Mouse (Mus musculus) CH12.LX (cell line): ENCODE results near the gene Ap1m2. TPM values are rescaled to one million over a fixed set of nuclear protein-coding genes. Genes with fewer than 3 reads are reported as not detected.

ENCODE experiments used
- DNase-seq: peaks from one replicate; pipeline ENCODE4 v3.0.0-alpha.2; 2013; ENCODE audit errors: extremely low read depth
- H3K27ac ChIP-seq: 2 replicates; pipeline ENCODE4 v1.5.1; 2012; ENCODE audit warnings: low read depth, mild to moderate bottlenecking, control low read depth, moderate library complexity; ENCODE audit not compliant: insufficient read depth
- H3K27me3 ChIP-seq: replicated peaks from 2 replicates; pipeline ENCODE3; 2012; ENCODE audit warnings: inconsistent platforms
- H3K36me3 ChIP-seq, 2 experiments: replicated peaks in 1 of 2; 2 replicates each; pipeline versions ENCODE3 to v1.6.1; 2012; ENCODE audit warnings: inconsistent platforms in 1 of 2, low read length in 1 of 2, mild to moderate bottlenecking in 1 of 2, mixed read lengths in 1 of 2, moderate library complexity in 1 of 2; ENCODE audit not compliant: control insufficient read depth in 1 of 2, insufficient read depth in 1 of 2
- H3K4me1 ChIP-seq, 2 experiments: 2 replicates each; pipeline ENCODE4 v1.6.1; 2012; ENCODE audit warnings: inconsistent platforms in 1 of 2, moderate library complexity in 1 of 2; ENCODE audit not compliant: insufficient read depth in 2 of 2, control insufficient read depth in 1 of 2
- H3K4me2 ChIP-seq: 2 replicates; pipeline ENCODE4 v1.6.1; 2012; ENCODE audit warnings: low read depth, mild to moderate bottlenecking, control low read depth; ENCODE audit not compliant: poor library complexity, insufficient read depth, severe bottlenecking
- H3K4me3 ChIP-seq, 3 experiments: fragments of 150-350 bp in 1 of 3; sonication (generic) in 1 of 3; replicated peaks in 1 of 3; 2 replicates each; pipeline versions ENCODE3 to v1.5.1; 2011 to 2012; ENCODE audit warnings: low read depth in 2 of 3, low read length in 2 of 3, mild to moderate bottlenecking in 2 of 3, moderate library complexity in 2 of 3, control low read depth in 1 of 3, improper control_type of control experiment in 1 of 3, inconsistent platforms in 1 of 3, mixed read lengths in 1 of 3; ENCODE audit not compliant: poor library complexity in 1 of 3
- H3K79me2 ChIP-seq: replicated peaks from 2 replicates; pipeline ENCODE4 v1.6.1; 2012; ENCODE audit warnings: mild to moderate bottlenecking, moderate library complexity; ENCODE audit not compliant: control insufficient read depth, poor library complexity, insufficient read depth, severe bottlenecking; ENCODE audit errors: extremely low read depth
- H3K9ac ChIP-seq: 2 replicates; pipeline ENCODE4 v1.6.1; 2012; ENCODE audit warnings: low read depth, mild to moderate bottlenecking, control low read depth, moderate library complexity; ENCODE audit not compliant: insufficient read depth
- H3K9me3 ChIP-seq: replicated peaks from 2 replicates; pipeline ENCODE3; 2012; ENCODE audit warnings: low read length, inconsistent platforms, mixed read lengths
- CHD2 ChIP-seq: IDR thresholded peaks from 2 replicates; pipeline ENCODE4 v1.6.1; 2011; ENCODE audit warnings: low read length, improper control_type of control experiment
- CTCF ChIP-seq, 2 experiments: IDR thresholded peaks in 1 of 2; conservative IDR thresholded peaks in 1 of 2; 2 replicates each; pipeline ENCODE4 v1.5.1; 2011 to 2012; ENCODE audit warnings: low read depth in 2 of 2, low read length in 2 of 2, improper control_type of control experiment in 1 of 2, inconsistent platforms in 1 of 2, mild to moderate bottlenecking in 1 of 2, moderate library complexity in 1 of 2
- GABPA ChIP-seq: IDR thresholded peaks from 2 replicates; pipeline ENCODE4 v1.6.1; 2012; ENCODE audit warnings: low read depth, low read length, improper control_type of control experiment, inconsistent platforms; ENCODE audit not compliant: insufficient replicate concordance
- IRF4 ChIP-seq: IDR thresholded peaks from 2 replicates; pipeline ENCODE4 v1.6.1; 2014; ENCODE audit warnings: low read depth, mild to moderate bottlenecking, inconsistent platforms, low read length, improper control_type of control experiment
- JUN ChIP-seq: IDR thresholded peaks from 2 replicates; pipeline ENCODE4 v1.6.1; 2011; ENCODE audit warnings: low read depth, mild to moderate bottlenecking, low read length, improper control_type of control experiment, moderate library complexity; ENCODE audit not compliant: insufficient read depth
- KAT2A ChIP-seq: IDR thresholded peaks from 2 replicates; pipeline ENCODE4 v1.6.1; 2012; ENCODE audit warnings: low read length, improper control_type of control experiment, inconsistent platforms; ENCODE audit not compliant: insufficient replicate concordance
- MAZ ChIP-seq: IDR thresholded peaks from 2 replicates; pipeline ENCODE4 v1.6.1; 2012; ENCODE audit warnings: low read depth, mild to moderate bottlenecking, inconsistent platforms, low read length, improper control_type of control experiment, moderate library complexity
- MEF2A ChIP-seq: IDR thresholded peaks from 2 replicates; pipeline ENCODE4 v1.6.1; 2014; ENCODE audit warnings: low read depth, mild to moderate bottlenecking, inconsistent platforms, low read length, improper control_type of control experiment, borderline replicate concordance
- MYC ChIP-seq: IDR thresholded peaks from 2 replicates; pipeline ENCODE4 v1.6.1; 2011; ENCODE audit warnings: low read depth, mild to moderate bottlenecking, improper control_type of control experiment, low read length
- NELFE ChIP-seq: IDR thresholded peaks from 2 replicates; pipeline ENCODE4 v1.6.1; 2011; ENCODE audit warnings: low read depth, low read length, improper control_type of control experiment
- PAX5 ChIP-seq: IDR thresholded peaks from 2 replicates; pipeline ENCODE4 v1.6.1; 2012; ENCODE audit warnings: low read length, inconsistent platforms, mixed read lengths
- POLR2A ChIP-seq: IDR thresholded peaks from 2 replicates; pipeline ENCODE4 v1.6.1; 2011; ENCODE audit warnings: low read depth, mild to moderate bottlenecking, improper control_type of control experiment, low read length
- RCOR1 ChIP-seq: conservative IDR thresholded peaks from 2 replicates; pipeline ENCODE4 v1.6.1; 2012; ENCODE audit warnings: low read depth, mild to moderate bottlenecking, inconsistent platforms, low read length, improper control_type of control experiment
- SIN3A ChIP-seq: IDR thresholded peaks from 2 replicates; pipeline ENCODE4 v1.6.1; 2012; ENCODE audit warnings: low read length, improper control_type of control experiment, inconsistent platforms
- TCF12 ChIP-seq: IDR thresholded peaks from 2 replicates; pipeline ENCODE4 v1.6.1; 2014; ENCODE audit warnings: low read depth, mild to moderate bottlenecking, inconsistent platforms, low read length, improper control_type of control experiment
- UBTF ChIP-seq: IDR thresholded peaks from 2 replicates; pipeline ENCODE4 v1.6.1; 2012; ENCODE audit warnings: low read depth, mild to moderate bottlenecking, inconsistent platforms, low read length, improper control_type of control experiment, moderate library complexity
- ZC3H11A ChIP-seq: IDR thresholded peaks from 2 replicates; pipeline ENCODE4 v1.6.1; 2012; ENCODE audit warnings: low read depth, mild to moderate bottlenecking, inconsistent platforms, low read length, improper control_type of control experiment
- ZKSCAN1 ChIP-seq: IDR thresholded peaks from 2 replicates; pipeline ENCODE4 v1.6.1; 2012; ENCODE audit warnings: low read depth, inconsistent platforms, low read length, improper control_type of control experiment, borderline replicate concordance
- dilution Hi-C: fragments of 300-500 bp; cut with MboI; formaldehyde crosslinking; loops from 2 replicates; pipeline ENCODE4 v1.14.3; 2020; ENCODE audit warnings: low sequenced_read_pairs; ENCODE audit not compliant: extremely low pct_unique_long_range_greater_than_20kb, extremely low pct_ligation_motif_present
- in situ Hi-C: fragments of 300-500 bp; cut with MboI; formaldehyde crosslinking; loops from 3 replicates; pipeline ENCODE4 v1.14.3; 2019; ENCODE audit warnings: low sequenced_read_pairs, low pct_ligation_motif_present, low pct_unique_long_range_greater_than_20kb, mixed read lengths
- polyA plus RNA-seq: library from polyadenylated mRNA; unstranded; fragments of >175 nt; gene quantifications from 2 replicates; pipeline ENCODE4 v1.2.1, GENCODE M21; 2012; ENCODE audit warnings: low read depth; ENCODE audit not compliant: insufficient read length
- total RNA-seq, 2 experiments: library from RNA; depleted of rRNA; stranded (reverse); fragments of 300-350 nt in 1 of 2; fragments of >200 nt in 1 of 2; gene quantifications; 2 replicates each; pipeline ENCODE4 v1.2.3; 2012 to 2014

Gene Ap1m2
- total and polyA plus RNA-seq, 3 experiments = 0.51 to 2.6 (median 0.51) TPM

DNA sequence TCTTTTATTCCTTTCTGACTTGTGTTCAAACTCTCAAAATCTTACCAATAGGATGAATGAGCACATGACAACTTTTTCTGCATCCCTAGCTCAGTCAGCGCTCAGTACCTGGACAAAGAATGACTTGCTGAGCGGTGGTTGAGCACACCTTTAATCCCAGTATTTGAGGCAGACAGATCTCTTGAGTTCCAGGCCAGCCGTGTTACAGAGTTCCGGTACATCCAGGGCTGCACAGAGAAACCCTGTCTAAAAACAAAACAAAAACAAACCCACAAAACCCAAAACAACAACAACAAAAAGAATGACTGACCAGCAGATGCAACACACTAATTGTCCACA, 8.1 kb upstream of the Ap1m2 start:
- H3K9me3 ChIP-seq = peaks cover 3% of the 10 kb centered on the region
- H3K79me2 ChIP-seq = peaks cover 30% of the 10 kb centered on the region
- dilution Hi-C loops (no loop called here), in situ Hi-C loops (no loop called here)
- no peak overlapping the region for H3K27ac ChIP-seq
- peak overlapping the region in 2 of 3 experiments; percentile 31 to 77 for H3K4me3 ChIP-seq
- peaks cover 3 to 39% of the 10 kb centered on the region in 2 experiments for H3K4me1 ChIP-seq
- no peaks in the 10 kb centered on the region for H3K27me3 ChIP-seq
- no peak overlapping the region for H3K9ac ChIP-seq
- TF ChIP-seq MYC (0 out of 2 replicates have a peak, but pooled peaks have one; percentile 7), NELFE (peak; percentile 31; the same call in 1 of the 2 replicates), GABPA (no peak)
- H3K4me2 ChIP-seq = peak overlapping the region; percentile 58; the same call in 1 of the 2 replicates
- DNase-seq = no peak
- H3K36me3 ChIP-seq = peaks cover 0 to 11% of the 10 kb centered on the region in 2 experiments

DNA sequence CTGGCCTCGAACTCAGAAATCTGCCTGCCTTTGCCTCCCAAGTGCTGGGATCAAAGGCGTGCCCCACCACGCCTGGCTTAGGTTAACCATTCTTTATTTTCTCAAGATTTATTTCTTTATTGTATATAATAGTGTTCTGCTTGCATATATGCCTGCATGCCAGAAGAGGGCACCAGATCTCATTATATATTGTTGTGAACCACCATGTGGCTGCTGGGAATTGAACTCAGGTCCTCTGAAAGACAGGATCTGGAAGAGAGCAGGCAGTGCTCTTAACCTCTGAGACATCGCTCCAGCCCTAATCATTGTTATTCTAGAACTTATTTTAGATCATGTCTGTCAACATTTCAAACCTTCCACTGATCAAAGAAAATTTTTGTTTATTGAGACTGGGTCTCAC, 7.4 kb upstream of the Ap1m2 start:
- H3K4me2 ChIP-seq = no peak overlapping the region
- DNase-seq = no peak
- peaks cover 0 to 5% of the 10 kb centered on the region in 2 experiments for H3K36me3 ChIP-seq
- H3K79me2 ChIP-seq = peaks cover 24% of the 10 kb centered on the region
- dilution Hi-C loops = no loop called here
- H3K4me3 ChIP-seq = no peak overlapping the region
- H3K9me3 ChIP-seq = peaks cover 3% of the 10 kb centered on the region
- TF ChIP-seq PAX5 (no peak), CTCF (conservative IDR thresholded peaks at IDR 0.05 in 1 of 2, IDR thresholded peaks at IDR 0.05 in 1 of 2; ENCODE audit: low read depth in 2 of 2, low read length in 2 of 2) (peak in 1 of 2 experiments; percentile 23; a peak in 2 of 4 replicates)
- no peak overlapping the region for H3K27ac ChIP-seq
- no peak overlapping the region for H3K9ac ChIP-seq
- in situ Hi-C loops = loop anchor here (5.0 kb wide), 1 partner anchor 93 kb away; the partner anchor contains the start of gene Qtrt1
- H3K27me3 ChIP-seq = no peaks in the 10 kb centered on the region
- H3K4me1 ChIP-seq = peaks cover 3 to 34% of the 10 kb centered on the region in 2 experiments

DNA sequence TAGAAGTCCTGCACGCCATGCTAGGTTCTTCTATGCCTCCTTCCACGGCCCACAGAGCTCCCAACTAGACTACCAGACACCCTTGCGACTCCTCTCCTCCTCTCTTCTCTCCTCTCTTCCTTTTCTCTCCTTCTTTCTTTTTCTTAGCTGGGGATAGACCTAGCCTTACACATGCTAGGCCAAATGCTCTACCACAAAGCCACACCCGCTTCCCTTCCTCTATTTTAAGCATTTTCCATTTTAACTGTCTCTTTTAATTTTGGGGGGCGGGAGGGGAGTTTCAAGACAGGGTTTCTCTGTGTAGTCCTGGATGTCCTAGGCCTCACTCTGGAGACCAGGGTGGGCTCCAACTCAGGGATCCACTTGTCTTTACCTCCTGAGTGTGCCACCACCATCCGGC, 6.7 kb upstream of the Ap1m2 start:
- H3K36me3 ChIP-seq = no peaks in the 10 kb centered on the region
- in situ Hi-C loops = loop anchor here (5.0 kb wide), 1 partner anchor 94 kb away; the partner anchor contains the start of gene Qtrt1
- H3K27me3 ChIP-seq = no peaks in the 10 kb centered on the region
- H3K4me1 ChIP-seq = peaks cover 0 to 27% of the 10 kb centered on the region in 2 experiments; a peak in 3 of 4 replicates
- DNase-seq = no peak
- no peak overlapping the region for H3K27ac ChIP-seq
- no peak overlapping the region for H3K9ac ChIP-seq
- no peak overlapping the region for H3K4me2 ChIP-seq
- H3K79me2 ChIP-seq = peaks cover 17% of the 10 kb centered on the region
- H3K9me3 ChIP-seq = peaks cover 3% of the 10 kb centered on the region
- TF ChIP-seq MEF2A (0 out of 2 replicates have a peak, but pooled peaks have one; percentile 24), NELFE (no peak)
- no peak overlapping the region for H3K4me3 ChIP-seq
- dilution Hi-C loops = no loop called here

DNA sequence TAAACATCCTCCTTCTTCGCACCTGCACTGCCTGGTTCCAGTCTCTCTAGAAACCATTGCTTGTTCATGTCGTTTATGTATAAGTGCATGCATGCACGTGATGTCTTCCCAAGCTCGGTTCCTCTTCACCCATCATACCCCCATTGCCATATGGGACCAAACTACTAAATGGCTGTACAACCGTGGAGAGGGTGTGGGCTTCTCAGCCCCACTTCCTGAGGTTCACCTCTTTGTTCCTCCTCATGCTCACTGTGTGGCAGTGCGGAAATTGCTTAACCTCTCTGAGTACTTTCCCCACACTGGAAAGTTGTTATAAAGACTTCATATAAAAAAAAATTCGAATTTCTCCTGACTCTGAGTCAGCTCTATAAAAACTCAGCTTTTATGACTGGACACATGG, 4.6 kb upstream of the Ap1m2 start:
- in situ Hi-C loops (loop anchor here (5.0 kb wide), 1 partner anchor 96 kb away; the partner anchor contains the start of gene Qtrt1), dilution Hi-C loops (no loop called here)
- peaks cover 0 to 23% of the 10 kb centered on the region in 2 experiments; a peak in 2 of 4 replicates for H3K4me1 ChIP-seq
- H3K9ac ChIP-seq = no peak overlapping the region
- H3K4me2 ChIP-seq = no peak overlapping the region
- H3K4me3 ChIP-seq = no peak overlapping the region
- no peak for DNase-seq
- no peaks in the 10 kb centered on the region; the same call in 1 of the 2 replicates for H3K79me2 ChIP-seq
- H3K36me3 ChIP-seq = no peaks in the 10 kb centered on the region
- H3K9me3 ChIP-seq = peaks cover 3% of the 10 kb centered on the region
- no peaks in the 10 kb centered on the region for H3K27me3 ChIP-seq
- no peak overlapping the region for H3K27ac ChIP-seq
- TF ChIP-seq JUN (no peak), KAT2A (no peak), RCOR1 (no peak), TCF12 (no peak), UBTF (no peak), ZC3H11A (no peak), MEF2A (no peak), CHD2 (no peak), POLR2A (no peak), IRF4 (no peak), PAX5 (no peak), MAZ (no peak), GABPA (no peak), SIN3A (no peak), ZKSCAN1 (no peak)
